Mouse (Mus musculus): ENCODE measurements around the gene Gm5475. TPM values are rescaled to one million over a fixed set of nuclear protein-coding genes. Genes with fewer than 3 reads are reported as not detected.

Gene Gm5475
- polyA plus RNA-seq, 1 experiment from 2014 or later: not detected

GRCm38 (mm10) chr15:100424396-100425122, 2.6 kb downstream of the Gm5475 start, which contains the start of gene Slc11a2:
Gene Slc11a2 (minus strand): TSS chr15:100425072.
- Histone ChIP-seq H3K27me3 (replicated peaks; ENCODE audit: control insufficient read depth, insufficient read depth, low read length) (peaks cover 17% of the 10 kb centered on the region), H3K36me3 (ENCODE audit: control insufficient read depth, insufficient read depth, low read length) (no peaks in the 10 kb centered on the region), H3K27ac (ENCODE audit: low read depth) (no peak within 1 kb of the TSS), H3K4me2 (ENCODE audit: low read length) (peak within 1 kb of the TSS; percentile 98), H3K4me3 (ENCODE audit: low read depth, low read length) (peak within 1 kb of the TSS; percentile 87), H3K9ac (ENCODE audit: low read length) (no peak within 1 kb of the TSS), H3K9me3 (ENCODE audit: control insufficient read depth, low read length) (no peaks in the 10 kb centered on the region), H3K4me1 (replicated peaks; ENCODE audit: control insufficient read depth, insufficient read depth, low read length) (peaks cover 17% of the 10 kb centered on the region; the same call in 1 of the 2 replicates)
- DNase-seq (ENCODE audit: low spot score) (no peak), ATAC-seq (replicated peaks; ENCODE audit: low FRiP score, low TSS enrichment, low read depth) (no peak)
- 27% methylated on average over 17 of the region's 17 CpGs for WGBS

- H3K36me3 ChIP-seq (ENCODE audit: control insufficient read depth, insufficient read depth, low read length): no peaks in the 10 kb centered on the region
- WGBS: 75% methylated on average over 13 of the region's 13 CpGs
- no peak overlapping the region for H3K4me3 ChIP-seq (ENCODE audit: low read depth, low read length)
- H3K27me3 ChIP-seq (replicated peaks; ENCODE audit: control insufficient read depth, insufficient read depth, low read length): peaks cover 17% of the 10 kb centered on the region
- no peak for DNase-seq (ENCODE audit: low spot score)
- 0 out of 2 replicates have a peak, but pooled peaks cover 4% of the 10 kb centered on the region for H3K4me1 ChIP-seq (replicated peaks; ENCODE audit: control insufficient read depth, insufficient read depth, low read length)
- no peak for ATAC-seq (replicated peaks; ENCODE audit: low FRiP score, low TSS enrichment, low read depth)
- no peak overlapping the region for H3K4me2 ChIP-seq (ENCODE audit: low read length)
- H3K27ac ChIP-seq (ENCODE audit: low read depth): no peak overlapping the region
- H3K9ac ChIP-seq (ENCODE audit: low read length): no peak overlapping the region
- no peaks in the 10 kb centered on the region for H3K9me3 ChIP-seq (ENCODE audit: control insufficient read depth, low read length)
Observed at GRCm38 (mm10) chr15:100428296-100428905, 6.5 kb downstream of the Gm5475 start.

GRCm38 (mm10) chr15:100429959-100430565, 8.1 kb downstream of the Gm5475 start:
- Histone ChIP-seq H3K4me3 (ENCODE audit: low read depth, low read length) (no peak overlapping the region), H3K27ac (ENCODE audit: low read depth) (no peak overlapping the region), H3K9me3 (ENCODE audit: control insufficient read depth, low read length) (no peaks in the 10 kb centered on the region), H3K4me1 (replicated peaks; ENCODE audit: control insufficient read depth, insufficient read depth, low read length) (no peaks in the 10 kb centered on the region), H3K27me3 (replicated peaks; ENCODE audit: control insufficient read depth, insufficient read depth, low read length) (peaks cover 4% of the 10 kb centered on the region), H3K36me3 (ENCODE audit: control insufficient read depth, insufficient read depth, low read length) (no peaks in the 10 kb centered on the region), H3K4me2 (ENCODE audit: low read length) (no peak overlapping the region), H3K9ac (ENCODE audit: low read length) (no peak overlapping the region)
- no peak for DNase-seq (ENCODE audit: low spot score)
- 67% methylated on average over 11 of the region's 11 CpGs for WGBS
- ATAC-seq (replicated peaks; ENCODE audit: low FRiP score, low TSS enrichment, low read depth): no peak

GRCm38 (mm10) chr15:100433234-100433633, 11.3 kb downstream of the Gm5475 start:
- Histone ChIP-seq H3K27ac (ENCODE audit: low read depth) (no peak overlapping the region), H3K36me3 (ENCODE audit: control insufficient read depth, insufficient read depth, low read length) (no peaks in the 10 kb centered on the region), H3K4me3 (ENCODE audit: low read depth, low read length) (no peak overlapping the region), H3K4me1 (replicated peaks; ENCODE audit: control insufficient read depth, insufficient read depth, low read length) (no peaks in the 10 kb centered on the region), H3K4me2 (ENCODE audit: low read length) (no peak overlapping the region), H3K9me3 (ENCODE audit: control insufficient read depth, low read length) (no peaks in the 10 kb centered on the region), H3K27me3 (replicated peaks; ENCODE audit: control insufficient read depth, insufficient read depth, low read length) (no peaks in the 10 kb centered on the region), H3K9ac (ENCODE audit: low read length) (no peak overlapping the region)
- no peak for DNase-seq (ENCODE audit: low spot score)
- no peak for ATAC-seq (replicated peaks; ENCODE audit: low FRiP score, low TSS enrichment, low read depth)
- 74% methylated on average over 4 of the region's 4 CpGs for WGBS

- no peaks in the 10 kb centered on the region for H3K36me3 ChIP-seq (ENCODE audit: control insufficient read depth, insufficient read depth, low read length)
- no peaks in the 10 kb centered on the region for H3K9me3 ChIP-seq (ENCODE audit: control insufficient read depth, low read length)
- H3K9ac ChIP-seq (ENCODE audit: low read length): no peak overlapping the region
- no peak for DNase-seq (ENCODE audit: low spot score)
- H3K4me2 ChIP-seq (ENCODE audit: low read length): no peak overlapping the region
- H3K27me3 ChIP-seq (replicated peaks; ENCODE audit: control insufficient read depth, insufficient read depth, low read length): no peaks in the 10 kb centered on the region
- H3K4me1 ChIP-seq (replicated peaks; ENCODE audit: control insufficient read depth, insufficient read depth, low read length): no peaks in the 10 kb centered on the region
- 79% methylated on average over 4 of the region's 4 CpGs for WGBS
- H3K4me3 ChIP-seq (ENCODE audit: low read depth, low read length): no peak overlapping the region
- no peak for ATAC-seq (replicated peaks; ENCODE audit: low FRiP score, low TSS enrichment, low read depth)
- no peak overlapping the region for H3K27ac ChIP-seq (ENCODE audit: low read depth)
Observed at GRCm38 (mm10) chr15:100436112-100436511, 14.2 kb downstream of the Gm5475 start.

- H3K4me3 ChIP-seq (ENCODE audit: low read depth, low read length): no peak overlapping the region
- H3K9ac ChIP-seq (ENCODE audit: low read length): no peak overlapping the region
- DNase-seq (ENCODE audit: low spot score): no peak
- ATAC-seq (replicated peaks; ENCODE audit: low FRiP score, low TSS enrichment, low read depth): no peak
- H3K4me2 ChIP-seq (ENCODE audit: low read length): no peak overlapping the region
- WGBS: 61% methylated on average over 10 of the region's 10 CpGs
- H3K9me3 ChIP-seq (ENCODE audit: control insufficient read depth, low read length): no peaks in the 10 kb centered on the region
- H3K36me3 ChIP-seq (ENCODE audit: control insufficient read depth, insufficient read depth, low read length): no peaks in the 10 kb centered on the region
- no peak overlapping the region for H3K27ac ChIP-seq (ENCODE audit: low read depth)
- no peaks in the 10 kb centered on the region for H3K4me1 ChIP-seq (replicated peaks; ENCODE audit: control insufficient read depth, insufficient read depth, low read length)
- H3K27me3 ChIP-seq (replicated peaks; ENCODE audit: control insufficient read depth, insufficient read depth, low read length): no peaks in the 10 kb centered on the region
Observed at GRCm38 (mm10) chr15:100436518-100436917, 14.6 kb downstream of the Gm5475 start.

GRCm38 (mm10) chr15:100443126-100443922, 21.4 kb downstream of the Gm5475 start:
- DNase-seq (ENCODE audit: low spot score) (peak; percentile 86), ATAC-seq (replicated peaks; ENCODE audit: low FRiP score, low TSS enrichment, low read depth) (peak; percentile 92)
- peak overlapping the region; percentile 82 for H3K27ac ChIP-seq (ENCODE audit: low read depth)
- peak overlapping the region; percentile 75 for H3K4me2 ChIP-seq (ENCODE audit: low read length)
- H3K9ac ChIP-seq (ENCODE audit: low read length): peak overlapping the region; percentile 48
- H3K36me3 ChIP-seq (ENCODE audit: control insufficient read depth, insufficient read depth, low read length): no peaks in the 10 kb centered on the region
- H3K9me3 ChIP-seq (ENCODE audit: control insufficient read depth, low read length): no peaks in the 10 kb centered on the region
- H3K27me3 ChIP-seq (replicated peaks; ENCODE audit: control insufficient read depth, insufficient read depth, low read length): no peaks in the 10 kb centered on the region
- H3K4me3 ChIP-seq (ENCODE audit: low read depth, low read length): peak overlapping the region; percentile 46
- no peaks in the 10 kb centered on the region for H3K4me1 ChIP-seq (replicated peaks; ENCODE audit: control insufficient read depth, insufficient read depth, low read length)
- WGBS: 5% methylated on average over 20 of the region's 31 CpGs

- 75% methylated on average over 2 of the region's 2 CpGs for WGBS
- Histone ChIP-seq H3K9me3 (ENCODE audit: control insufficient read depth, low read length) (no peaks in the 10 kb centered on the region), H3K27me3 (replicated peaks; ENCODE audit: control insufficient read depth, insufficient read depth, low read length) (no peaks in the 10 kb centered on the region), H3K4me2 (ENCODE audit: low read length) (no peak overlapping the region), H3K36me3 (ENCODE audit: control insufficient read depth, insufficient read depth, low read length) (no peaks in the 10 kb centered on the region), H3K4me3 (ENCODE audit: low read depth, low read length) (no peak overlapping the region), H3K27ac (ENCODE audit: low read depth) (no peak overlapping the region), H3K9ac (ENCODE audit: low read length) (no peak overlapping the region), H3K4me1 (replicated peaks; ENCODE audit: control insufficient read depth, insufficient read depth, low read length) (no peaks in the 10 kb centered on the region)
- no peak for ATAC-seq (replicated peaks; ENCODE audit: low FRiP score, low TSS enrichment, low read depth)
- DNase-seq (ENCODE audit: low spot score): no peak
Observed at GRCm38 (mm10) chr15:100446887-100447286, 24.9 kb downstream of the Gm5475 start.

Measured in intestine, embryonic 14.5 days (tissue).